Mouse (Mus musculus) retina, postnatal 7 days (tissue): ENCODE results near the gene Slc25a33.
A peak's percentile ranks its signal among the peaks of the same experiment; 100 is the strongest.
"Not testable (repeated sequence)": the region's sequence is repeated elsewhere in the genome, so short reads cannot be mapped to it uniquely, and the experiment has no call there.

Source experiments
- DNase-seq: peaks from one replicate; pipeline ENCODE4 v3.0.0-alpha.2; 2012; ENCODE audit warnings: low read depth, low spot score

Slc25a33 gene

DNA sequence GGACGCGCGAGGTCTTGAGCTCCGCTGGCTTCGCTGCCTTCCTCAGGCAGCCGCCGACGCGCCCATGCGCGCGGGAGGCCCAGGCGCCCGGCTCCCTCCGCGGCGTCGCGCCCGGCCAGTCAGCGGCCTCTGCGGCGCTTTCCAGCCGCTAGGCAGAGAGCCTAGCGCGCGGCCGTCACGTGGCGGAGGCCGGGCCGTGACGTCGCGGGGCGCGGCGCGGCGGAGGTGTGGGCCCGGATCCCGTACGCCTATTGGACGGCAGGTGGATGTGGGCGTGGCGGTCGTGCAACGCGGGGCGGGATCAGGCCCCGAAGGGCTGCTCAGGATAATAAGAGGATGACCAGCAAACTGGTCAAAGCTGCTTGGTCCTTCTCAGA, at the start of gene Slc25a33:
Gene Slc25a33, minus strand, starts transcription at position 184 of the 377 bp plus-strand sequence.
- peak; percentile 93 for DNase-seq

DNA sequence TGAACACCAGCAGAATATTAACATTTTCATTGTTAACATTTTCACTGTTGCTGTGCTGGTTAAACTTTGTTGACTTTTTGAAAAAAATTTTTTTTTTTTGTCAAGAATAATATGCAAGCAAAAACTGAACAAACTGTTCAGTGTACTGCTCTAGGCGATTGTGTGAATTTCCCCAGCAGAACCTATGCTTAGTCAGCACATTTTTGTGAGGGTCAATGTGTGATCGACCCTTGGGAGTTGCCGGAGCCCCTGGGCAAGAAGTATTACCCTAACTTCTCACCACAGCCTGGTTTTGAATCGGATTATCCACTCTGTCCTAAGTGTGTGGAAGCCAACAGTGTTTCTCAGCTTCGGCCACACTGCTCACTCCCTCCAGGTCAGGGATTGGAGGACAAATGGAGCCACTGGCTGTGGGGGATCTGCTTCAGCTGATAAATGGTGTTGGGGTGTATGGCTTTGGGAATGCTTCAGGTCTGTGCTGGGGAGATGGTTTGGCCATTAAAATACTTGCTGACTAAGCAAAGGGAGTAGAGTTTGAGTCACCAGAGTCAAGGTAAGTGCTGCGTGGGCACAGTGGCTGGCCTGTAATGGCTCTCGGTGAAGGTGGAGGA, 48.6 kb upstream of the Slc25a33 start:
- DNase-seq: no peak

DNA sequence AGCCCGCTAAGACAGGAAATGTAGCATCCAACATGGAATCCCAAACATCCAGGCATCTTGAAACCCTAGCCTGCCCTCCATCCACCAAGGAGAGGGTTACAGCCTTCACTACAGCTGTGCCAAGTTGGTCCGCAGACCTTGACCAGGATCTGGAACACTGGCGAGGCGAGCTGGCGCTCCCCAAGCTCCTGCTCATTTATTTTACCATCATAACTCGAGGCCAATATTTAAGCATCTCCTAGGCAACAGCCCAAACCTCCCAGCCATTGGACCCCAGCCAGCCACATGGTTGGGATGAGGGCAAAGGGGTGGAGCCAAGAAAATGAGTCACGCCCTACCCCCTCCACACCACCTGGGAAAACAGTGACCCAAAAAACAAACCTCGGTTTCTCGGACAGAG, 48.0 kb upstream of the Slc25a33 start:
- no peak for DNase-seq

DNA sequence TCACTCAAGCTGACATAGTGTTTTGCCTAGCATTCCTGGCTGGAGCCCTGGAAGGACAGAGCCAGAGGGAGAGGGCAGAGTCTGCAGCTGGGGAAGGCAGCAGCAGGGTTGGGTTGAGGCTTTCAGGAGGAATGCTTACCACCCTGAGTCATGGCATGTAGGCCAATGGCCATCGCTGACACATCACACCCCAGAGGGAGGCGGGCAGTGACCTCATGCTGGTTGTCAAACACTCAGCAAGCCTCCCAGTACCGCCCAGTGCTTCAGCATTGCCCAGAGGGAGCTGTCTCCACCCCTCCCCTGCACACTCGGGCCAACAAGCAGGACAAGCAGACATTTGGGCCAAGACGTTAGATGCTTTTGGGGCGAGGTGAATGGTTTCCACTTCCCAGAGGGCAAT, 46.5 kb upstream of the Slc25a33 start:
- no peak for DNase-seq

DNA sequence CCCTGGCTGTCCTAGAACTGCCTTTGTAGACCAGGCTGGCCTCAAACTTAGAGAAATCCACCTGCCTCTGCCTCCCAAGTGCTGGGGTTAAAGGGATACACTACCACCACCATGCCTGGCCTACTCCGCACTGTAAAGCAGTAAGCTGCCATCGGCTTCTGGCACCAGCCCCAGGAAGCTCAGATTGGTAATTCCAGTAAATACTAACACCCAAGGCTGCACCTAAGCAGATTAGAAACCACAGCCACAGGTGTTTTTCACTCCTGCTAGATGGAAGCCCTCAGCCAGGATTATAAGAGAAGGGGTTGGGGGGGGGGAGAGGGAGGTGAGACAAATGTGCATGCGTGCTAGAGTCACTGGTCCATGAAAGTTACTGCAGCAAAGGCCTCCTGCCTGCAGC, 45.1 kb upstream of the Slc25a33 start:
- peak; percentile 72 for DNase-seq

DNA sequence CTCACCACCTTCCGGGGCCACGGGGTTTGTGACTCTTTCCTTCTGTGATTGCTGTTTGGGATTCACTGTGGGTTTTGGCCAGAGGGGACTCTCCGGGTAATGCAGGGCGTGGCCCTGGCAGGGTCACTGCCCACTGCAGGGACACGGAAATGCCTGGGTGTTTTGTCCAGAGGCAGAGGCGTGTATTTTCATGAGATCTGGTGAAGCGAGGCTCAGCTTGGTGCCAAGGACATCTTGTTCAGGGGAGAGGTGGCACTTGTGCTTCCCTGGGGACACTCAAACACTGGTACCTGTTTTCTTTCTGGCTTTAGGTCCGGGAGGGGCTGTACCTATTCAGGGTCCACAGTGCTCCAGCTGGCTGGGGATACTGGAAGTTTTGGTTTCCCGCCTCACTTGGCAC, 42.5 kb upstream of the Slc25a33 start:
- DNase-seq: no peak

DNA sequence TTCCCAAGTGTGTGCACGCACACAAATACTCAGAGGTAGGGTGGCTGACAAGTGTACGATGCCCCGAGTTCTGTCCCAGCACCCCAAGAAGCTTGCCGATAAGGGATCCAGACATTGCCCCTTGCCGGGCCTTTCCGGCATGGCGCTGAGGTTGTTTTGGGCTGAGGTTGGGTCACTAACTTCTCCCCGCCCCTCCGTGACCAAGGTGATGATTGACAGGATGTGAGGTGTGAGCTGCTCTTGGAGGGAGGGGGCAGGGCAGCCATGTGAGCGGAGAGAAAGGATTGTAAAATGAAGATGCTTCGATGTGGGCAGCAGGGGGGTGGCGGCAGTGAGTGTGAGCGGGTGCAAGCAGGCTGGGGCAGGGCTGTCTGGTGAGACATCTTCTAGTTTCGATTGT, 41.5 kb upstream of the Slc25a33 start:
- no peak for DNase-seq

DNA sequence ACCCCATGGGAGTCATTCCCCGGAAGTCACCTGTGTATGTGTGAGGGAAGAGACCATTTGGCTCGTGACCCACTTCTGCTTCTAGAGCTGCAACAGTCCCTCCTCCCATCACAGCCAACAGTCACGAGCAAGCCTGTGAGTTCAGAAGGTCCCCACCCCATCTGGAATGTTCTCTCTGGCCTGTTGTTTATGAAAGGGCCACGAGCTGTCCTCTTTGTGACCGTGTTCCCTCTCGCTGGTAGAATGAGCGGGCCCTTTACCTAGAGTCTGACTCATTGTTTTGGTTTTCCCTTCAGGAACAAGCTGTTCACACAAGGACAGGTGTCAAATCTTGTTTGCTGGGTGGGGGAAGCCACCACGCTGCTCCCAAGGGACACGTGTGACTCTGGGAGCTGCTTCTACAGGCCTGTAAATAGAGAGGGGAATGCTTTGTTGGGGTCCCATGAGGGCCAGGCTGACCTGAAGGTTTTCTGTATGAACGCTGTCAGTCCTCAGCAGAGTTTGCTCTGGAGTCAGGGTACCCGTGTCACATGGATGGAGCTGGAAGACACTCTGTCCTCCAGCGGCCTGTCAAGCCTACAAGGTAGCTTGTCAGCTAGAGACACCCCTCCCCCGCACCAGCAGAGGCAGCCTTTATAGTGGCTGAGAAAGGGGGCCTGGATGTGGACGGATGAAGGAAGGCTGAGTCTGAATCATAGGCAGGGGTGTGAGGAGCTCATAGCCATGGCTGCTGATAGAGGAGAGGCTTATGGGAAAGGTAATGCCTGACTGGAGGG, 39.5 kb upstream of the Slc25a33 start:
- DNase-seq: no peak

DNA sequence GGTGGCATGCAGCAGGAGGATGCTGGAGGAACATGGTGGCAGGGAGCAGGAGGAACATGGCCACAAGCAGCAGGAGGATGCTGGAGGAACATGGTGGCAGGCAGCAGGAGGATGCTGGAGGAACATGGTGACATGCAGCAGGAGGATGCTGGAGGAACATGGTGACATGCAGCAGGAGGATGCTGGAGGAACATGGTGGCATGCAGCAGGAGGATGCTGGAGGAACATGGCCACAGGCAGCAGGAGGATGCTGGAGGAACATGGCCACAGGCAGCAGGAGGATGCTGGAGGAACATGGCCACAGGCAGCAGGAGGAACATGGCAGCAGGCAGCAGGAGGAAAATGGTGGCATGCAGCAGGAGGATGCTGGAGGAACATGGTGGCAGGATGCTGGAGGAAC, 36.3 kb upstream of the Slc25a33 start:
- not testable (repeated sequence) for DNase-seq

DNA sequence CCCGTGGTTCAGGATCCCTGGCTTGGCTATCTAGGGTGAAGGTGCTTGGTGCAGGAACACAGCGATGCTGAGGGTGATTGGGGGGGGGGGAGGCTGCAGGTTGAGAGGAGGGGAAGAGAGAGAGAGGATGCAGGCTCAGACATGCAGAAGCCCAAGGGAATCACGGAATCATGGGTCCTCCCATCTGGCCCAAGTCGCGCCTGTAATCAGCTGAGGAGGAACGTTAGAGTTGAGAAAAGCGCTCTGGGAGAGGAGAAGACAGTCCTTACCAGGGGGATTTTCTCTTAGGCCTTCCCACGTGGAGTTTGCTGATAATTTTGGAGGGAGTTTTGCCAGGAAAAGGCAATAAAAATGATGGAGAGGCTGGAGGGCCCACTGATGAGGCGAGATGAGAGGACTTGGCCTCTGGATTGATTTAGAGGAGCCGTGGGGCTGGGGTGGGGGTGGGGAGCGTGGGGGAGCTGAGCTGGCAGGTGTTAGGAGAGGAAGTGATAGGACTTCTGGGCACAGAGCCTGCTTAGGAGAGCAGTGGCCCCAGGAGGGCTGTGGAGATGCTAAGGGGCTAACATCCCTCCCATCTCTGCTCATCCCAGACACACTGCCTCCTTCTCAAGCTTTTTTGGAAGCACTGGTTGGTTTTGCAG, 34.6 kb upstream of the Slc25a33 start:
- no peak for DNase-seq

DNA sequence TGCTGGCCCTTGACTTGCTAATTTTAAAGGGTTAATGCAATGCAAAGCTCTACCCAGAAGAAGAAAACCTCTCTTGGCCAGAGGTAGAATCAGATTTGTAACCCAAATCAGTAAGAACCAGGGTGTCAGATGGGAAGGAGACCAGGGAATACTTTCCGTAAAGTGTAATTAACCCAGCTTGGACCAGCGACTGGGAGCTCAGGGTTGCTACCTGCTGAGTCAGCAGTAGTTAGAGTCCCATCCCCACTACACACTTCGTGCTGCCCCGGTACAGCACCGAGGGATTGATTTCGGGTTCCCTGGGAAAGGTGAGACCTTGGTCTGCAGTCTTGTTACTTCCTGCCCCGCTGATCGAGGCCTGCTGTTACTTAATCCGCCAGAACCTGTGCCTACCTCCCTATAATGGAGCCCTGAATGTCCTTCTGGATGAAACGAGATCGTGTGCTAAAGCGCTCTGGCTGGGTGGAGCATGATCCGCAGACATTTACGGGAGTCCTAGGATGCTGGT, 34.0 kb upstream of the Slc25a33 start:
- DNase-seq: no peak

DNA sequence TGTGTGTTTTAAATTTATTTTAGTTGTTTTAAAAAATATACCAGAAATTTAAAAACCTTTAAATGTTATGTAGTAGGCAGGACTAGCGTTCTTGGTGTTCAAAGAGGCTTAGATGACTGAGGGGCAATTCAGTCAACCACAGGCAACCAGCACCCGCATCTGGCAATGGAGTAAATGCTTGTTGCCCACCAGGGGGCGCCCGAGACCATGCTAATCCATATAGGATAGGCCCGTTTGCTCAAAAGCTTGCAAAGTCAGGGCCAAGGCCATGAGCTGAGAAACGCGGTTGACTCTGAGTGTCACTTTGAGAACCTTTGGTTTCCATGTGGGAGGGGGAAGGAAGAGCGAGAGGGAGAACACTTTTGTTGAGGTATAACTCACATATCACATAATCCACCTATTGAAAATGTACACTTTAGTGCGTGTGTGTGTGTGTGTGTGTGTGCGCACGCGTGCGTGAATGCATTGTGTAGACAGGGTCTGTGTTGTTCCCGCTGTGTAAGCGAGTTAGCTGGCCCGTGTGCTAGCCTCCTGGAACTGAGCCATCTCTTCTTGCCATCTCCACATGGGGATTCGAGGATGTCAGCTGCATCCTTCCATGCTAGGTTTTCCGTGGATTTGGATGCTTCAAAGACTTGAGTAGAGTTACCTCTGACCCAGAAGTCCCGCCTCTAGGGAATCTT, 32.8 kb upstream of the Slc25a33 start:
- peak; percentile 87 for DNase-seq

DNA sequence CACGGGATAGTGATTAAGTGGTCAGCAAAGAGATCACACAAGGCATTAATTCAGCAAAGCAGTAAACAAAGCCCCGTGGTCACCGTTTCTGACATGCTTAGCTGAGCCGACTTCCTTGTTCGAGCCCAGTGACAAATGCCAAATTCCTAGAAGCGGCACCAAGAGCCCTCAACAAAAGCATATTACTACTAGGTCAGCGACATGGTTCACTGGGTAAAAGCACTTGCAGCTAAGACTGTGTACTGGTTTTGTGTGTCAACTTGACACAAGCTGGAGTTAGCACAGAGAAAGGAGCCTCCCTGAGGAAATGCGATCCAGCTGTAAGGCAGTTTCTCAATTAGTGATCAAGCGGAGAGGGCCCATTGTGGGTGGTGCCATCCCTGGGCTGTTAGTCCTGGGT, 28.2 kb upstream of the Slc25a33 start:
- DNase-seq: no peak

DNA sequence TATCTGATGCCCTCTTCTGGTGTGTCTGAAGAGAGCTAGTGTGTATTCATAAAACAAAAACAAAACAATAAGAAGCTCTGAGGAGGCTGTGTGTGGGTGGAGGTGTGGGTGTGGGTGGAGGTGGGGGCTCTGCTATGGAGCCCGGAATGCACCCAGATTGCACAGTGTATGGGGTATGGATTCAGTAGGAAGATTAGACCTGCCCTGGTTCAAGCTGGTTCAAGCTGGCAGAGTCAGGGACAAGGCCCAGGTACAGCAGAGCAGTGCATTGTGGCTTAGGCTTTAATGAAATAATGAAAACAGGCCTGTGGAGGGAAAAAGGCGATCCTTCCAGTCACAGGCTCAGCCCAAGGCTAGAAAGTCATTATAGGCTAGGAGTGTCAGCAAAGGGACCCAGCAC, 26.5 kb upstream of the Slc25a33 start:
- DNase-seq: no peak

DNA sequence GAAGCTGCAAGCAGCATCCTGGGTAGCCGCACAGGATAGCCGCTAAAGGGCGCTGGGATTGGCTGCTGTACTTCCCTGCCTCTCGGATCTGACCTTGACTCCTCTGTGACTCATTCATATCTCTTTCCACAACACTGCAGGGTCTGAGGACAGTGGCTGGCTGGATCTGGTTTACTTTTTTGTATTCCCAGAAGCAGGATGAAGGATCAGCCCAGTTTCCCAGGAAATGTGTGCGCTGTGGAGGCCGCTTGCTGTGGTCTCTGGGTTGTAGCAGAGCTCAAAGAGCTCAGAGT, 26.0 kb upstream of the Slc25a33 start:
- DNase-seq: no peak

DNA sequence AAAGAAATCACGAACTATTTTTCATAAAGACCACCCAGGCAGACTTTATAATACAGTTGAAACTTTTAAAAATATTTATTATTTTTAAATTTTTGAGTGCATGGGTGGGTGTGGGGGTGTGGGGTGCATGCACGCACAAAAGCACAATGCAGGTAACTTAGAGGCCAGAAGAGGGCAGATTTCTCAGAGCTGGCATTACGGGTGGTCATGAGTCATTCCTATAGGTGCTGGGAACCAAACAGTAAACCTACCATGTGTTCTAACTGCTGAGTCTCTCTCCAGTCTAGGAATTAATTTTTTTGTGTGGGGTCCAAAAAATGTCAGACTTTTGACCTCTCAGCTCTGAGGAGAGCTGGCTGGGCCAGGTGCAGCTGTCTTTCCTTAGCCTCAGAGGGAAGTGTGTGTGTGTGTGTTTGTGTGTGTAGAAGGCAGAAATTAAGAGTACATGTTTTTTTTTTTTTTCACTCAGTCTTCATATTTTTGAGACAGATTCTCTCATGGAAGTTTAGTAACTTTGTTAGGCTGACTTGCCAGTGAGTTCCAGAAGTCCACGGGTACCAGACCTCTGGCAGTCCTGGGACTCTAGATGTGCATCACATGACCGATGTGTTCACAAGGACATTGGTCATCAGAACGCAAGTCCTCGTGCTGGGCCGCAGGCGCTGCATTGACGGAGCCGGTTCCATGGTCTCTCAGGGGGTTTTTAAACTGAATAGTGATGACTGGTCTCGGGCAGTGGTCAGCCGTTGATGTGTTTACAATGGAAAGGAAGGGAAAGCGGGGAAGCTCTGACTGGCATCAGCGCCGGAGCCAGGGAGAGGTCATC, 25.5 kb upstream of the Slc25a33 start:
- DNase-seq: no peak

DNA sequence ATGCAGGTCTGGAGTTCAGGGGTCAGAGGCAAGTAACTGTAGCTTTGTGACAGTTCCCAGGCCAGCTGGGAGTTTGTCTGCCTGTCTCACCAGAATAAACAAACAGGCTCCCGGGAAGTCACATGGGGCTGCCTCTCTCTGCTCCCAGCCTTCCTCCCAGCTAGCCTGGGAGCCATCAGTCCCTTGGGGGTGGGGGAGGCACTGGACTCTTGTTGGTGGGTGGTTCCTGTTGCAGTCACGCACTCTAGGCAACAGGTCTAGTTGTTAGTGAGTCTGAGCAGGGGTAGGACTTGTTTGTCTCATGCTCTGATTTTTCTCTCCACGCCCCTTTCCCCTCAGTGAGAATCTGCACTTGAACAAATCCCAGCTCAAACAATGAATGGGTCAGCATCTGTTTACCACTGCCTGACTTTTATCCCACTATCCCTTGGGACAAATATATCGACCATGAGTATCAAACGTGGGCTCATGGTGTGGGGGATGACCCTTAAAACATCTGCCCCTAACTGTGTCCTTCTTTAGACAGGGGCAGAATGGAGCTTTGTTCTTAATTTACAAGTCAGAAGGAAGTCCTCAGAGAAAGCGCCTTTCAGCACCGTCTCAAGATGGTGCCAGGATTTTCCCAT, 24.7 kb upstream of the Slc25a33 start:
- no peak for DNase-seq

DNA sequence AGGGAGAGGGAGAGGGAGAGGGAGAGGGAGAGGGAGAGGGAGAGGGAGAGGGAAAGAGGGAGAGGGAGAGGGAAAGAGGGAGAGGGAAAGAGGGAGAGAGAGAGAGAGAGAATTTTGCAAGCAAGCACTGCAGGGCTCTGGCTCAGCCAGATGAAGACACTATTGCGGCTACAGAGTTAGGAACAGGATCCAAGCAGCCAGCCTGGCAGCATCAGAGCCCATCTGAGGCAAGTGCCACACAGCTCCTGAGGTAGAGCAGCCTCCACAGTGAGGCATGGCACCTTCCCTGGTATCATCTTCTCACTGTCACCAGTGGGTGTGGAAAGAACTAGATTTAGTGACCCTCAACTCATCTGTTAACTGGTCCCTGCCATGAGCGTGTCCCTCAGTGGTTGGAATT, 24.0 kb upstream of the Slc25a33 start:
- no peak for DNase-seq

DNA sequence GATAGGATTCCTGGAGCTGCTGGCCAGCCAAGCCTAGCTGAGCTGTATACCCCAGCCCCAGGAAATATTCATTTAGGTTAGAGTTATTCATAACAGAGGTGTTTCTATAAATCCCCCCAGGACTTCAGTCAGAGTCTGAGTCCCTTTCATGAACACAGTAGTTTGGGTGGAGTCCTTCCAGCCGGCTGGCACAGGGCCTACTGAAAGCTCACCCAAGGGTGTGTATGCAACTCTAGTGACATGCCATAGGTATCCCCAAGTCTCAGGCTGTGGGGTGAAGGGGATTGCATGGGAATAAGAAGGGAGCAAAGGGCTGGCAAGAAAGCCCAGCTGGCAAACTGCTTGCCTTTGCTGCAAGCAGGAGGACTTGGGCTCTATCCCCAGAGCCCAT, 23.1 kb upstream of the Slc25a33 start:
- no peak for DNase-seq

DNA sequence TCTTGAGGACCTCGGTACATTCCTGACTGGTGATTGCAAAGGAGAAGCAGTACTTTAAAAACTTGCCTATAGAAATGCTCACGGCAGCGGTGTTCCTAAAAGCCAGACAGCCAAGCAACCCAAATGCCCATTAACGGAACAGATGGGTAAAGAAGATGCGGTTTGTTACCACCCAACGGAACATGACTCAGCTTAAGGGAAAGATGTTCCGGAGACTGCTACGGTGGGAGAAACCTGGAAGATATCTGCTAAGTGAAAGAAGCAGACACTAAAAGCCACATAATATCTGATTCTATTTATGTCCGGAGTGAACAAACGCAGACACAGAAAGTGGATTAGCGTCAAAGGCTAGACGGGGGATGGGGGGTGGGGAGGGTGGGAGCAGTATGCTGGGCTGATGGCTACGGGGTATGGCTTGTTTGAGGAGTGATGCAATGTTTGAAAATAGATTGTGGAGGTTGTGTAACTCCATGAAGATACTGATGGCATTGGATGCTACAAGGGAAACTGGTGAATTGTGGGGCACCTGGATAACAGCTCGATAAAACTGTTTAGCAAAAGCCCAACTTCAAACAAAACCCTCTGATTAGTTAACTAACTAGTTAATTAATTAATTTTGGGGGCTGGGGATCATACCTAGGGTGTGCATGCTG, 22.6 kb upstream of the Slc25a33 start:
- DNase-seq: no peak
